Mouse (Mus musculus) gastrocnemius, postnatal 4 days (tissue): ENCODE data around the gene Naa16. TPM values are rescaled to one million over a fixed set of nuclear protein-coding genes. Genes with fewer than 3 reads are reported as not detected.

Experiments used
- DNase-seq, 2 experiments: peaks; one replicate each; pipeline ENCODE4 v3.0.0; 2021 to 2022; ENCODE audit warnings: low spot score in 2 of 2, mixed read lengths in 2 of 2
- total RNA-seq, 2 experiments: library from RNA; stranded (reverse); gene quantifications; 2 replicates each; pipeline ENCODE4 v1.2.3; 2021

Naa16 gene
- total RNA-seq, 2 experiments from 2014 or later, result 16.2 to 18.3 TPM

- no peak for DNase-seq
Observed at GRCm38 (mm10) chr14:79299796-79300195, 90.8 kb downstream of the Naa16 start.

DNA sequence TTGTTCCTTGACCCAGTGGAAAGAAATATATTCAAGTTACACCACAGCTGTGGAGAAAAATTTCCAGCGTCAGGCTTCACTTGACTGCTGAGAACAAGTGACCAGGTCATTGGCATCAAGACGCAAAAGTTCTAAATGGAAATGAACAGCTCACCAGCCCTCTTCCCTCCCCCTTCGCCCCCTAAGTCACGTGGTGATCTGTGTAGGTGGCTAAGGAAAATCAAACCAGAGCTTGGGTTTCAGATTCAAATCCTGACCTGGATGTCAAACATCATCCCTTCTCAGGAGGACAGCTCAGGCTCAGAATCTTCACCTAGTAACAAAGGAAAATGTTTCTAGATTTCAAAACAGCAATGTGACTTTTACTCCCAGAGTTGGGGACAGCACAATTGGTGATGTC lies 91.3 kb downstream of the Naa16 start:
- no peak for DNase-seq

GRCm38 (mm10) chr14:79298314-79298992 lies 92.1 kb downstream of the Naa16 start:
- DNase-seq, result no peak

DNA sequence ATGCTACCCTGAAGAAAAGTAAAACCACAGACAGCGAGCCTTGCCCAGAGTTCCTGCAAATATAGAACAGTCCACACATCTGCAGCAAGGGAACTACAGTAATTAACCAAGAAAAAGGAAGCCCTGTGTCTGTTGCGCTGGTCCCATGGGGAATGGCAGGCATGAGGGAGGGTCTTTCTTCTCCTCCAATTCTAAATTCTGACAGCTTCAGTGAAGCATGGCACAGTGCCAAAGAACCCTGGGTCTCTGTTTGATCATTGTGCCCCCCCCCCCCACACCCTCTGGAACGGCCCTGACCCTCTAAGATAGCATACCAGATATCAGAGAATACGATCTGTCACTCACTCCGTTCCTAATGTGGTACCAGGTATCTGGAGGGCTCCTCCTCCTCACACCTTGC lies 93.7 kb downstream of the Naa16 start:
- no peak for DNase-seq

GRCm38 (mm10) chr14:79296201-79296600 lies 94.4 kb downstream of the Naa16 start:
- no peak for DNase-seq

GRCm38 (mm10) chr14:79295579-79295978 lies 95.0 kb downstream of the Naa16 start:
- no peak for DNase-seq

- no peak for DNase-seq
Observed at GRCm38 (mm10) chr14:79294950-79295349, 95.6 kb downstream of the Naa16 start.

DNA sequence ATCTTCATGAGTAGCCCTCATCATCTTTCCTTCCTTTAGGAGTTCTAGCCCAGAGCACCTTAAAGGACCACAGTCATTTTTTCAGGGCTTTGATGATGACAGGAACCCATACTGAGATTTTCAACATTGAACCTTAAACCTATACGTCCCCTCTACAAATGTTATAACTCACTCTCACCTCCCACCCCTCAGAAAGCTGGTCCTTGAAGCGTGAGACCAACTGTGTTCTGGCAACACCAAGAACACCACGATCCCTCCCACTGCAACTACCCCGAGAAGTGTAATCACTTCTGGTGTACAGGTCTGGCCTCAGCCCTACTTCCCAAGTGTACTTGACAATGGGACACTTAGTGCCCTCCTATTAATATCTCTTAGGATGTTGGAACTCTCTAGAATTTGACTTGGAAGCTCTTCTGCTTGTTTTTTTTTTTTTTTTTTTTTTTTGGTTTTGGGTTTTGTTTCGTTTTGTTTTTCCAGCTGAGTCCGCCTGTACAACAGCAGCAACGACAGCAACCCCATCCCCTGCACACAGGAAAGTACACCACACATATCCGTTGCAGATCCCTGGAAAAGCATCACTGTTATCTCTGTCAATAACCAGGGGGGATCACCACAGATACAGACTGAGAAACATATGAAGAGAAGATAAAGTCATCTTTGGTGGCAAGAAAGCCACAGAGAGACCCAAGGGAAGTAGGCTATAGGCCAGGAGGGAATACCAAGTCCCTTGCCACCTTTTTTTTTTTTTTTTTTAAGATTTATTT lies 96.3 kb downstream of the Naa16 start:
- DNase-seq, result no peak

DNA sequence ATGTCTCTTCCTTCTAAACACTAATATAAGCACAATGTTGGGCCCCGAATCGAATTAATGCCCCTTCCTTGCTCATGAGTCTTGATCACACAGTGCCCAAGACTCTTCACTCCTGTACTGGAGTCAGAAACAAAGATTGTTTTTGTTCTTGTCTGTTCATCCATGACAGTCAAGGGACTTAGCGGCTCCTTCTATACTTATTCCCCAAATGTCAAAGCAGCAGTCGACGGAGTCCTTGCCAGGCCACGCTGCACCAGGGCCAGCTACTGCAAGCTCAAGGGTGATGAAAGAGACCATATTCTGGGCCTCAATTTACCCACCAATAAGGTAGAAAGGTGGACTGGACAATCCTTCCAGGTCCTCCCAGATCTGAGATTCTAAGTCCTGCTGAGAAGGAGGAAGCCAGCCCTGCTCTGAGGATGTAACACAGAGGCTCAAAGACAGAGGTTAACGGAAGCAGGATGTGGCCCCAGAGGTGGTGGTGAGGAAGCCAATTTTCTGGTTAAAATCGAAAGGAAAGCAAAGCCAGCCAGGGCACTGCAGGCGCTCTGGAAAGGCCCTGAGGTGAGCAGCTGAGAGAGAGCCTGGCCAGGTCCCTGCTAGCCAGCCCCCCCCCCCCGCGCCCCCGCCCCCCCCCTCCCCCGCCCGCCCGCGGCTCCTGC lies 97.3 kb downstream of the Naa16 start:
- DNase-seq, result no peak

- no peak for DNase-seq
Observed at GRCm38 (mm10) chr14:79291629-79292028, 98.9 kb downstream of the Naa16 start.

GRCm38 (mm10) chr14:79290683-79291425 lies 99.7 kb downstream of the Naa16 start:
- DNase-seq, result no peak

DNA sequence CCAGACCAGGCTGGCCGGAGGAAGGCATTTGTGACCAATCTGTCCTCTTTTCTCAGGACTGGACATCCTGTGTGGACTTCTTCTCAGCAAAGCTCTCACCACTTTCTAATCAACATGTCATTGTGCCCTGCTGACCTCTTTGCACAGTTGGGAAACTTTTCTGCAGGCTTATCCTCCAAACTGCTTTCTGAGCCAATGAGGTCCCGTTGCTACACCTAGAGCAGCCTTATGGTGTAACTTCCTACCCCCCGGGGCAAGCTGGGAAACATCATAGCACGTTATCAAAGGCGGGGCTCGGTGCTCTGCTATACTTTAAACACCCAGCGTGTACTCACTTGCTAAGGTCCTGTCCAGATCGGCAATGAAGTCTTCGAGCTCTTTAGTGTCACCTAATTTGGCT lies 100.7 kb downstream of the Naa16 start:
- no peak for DNase-seq

DNA sequence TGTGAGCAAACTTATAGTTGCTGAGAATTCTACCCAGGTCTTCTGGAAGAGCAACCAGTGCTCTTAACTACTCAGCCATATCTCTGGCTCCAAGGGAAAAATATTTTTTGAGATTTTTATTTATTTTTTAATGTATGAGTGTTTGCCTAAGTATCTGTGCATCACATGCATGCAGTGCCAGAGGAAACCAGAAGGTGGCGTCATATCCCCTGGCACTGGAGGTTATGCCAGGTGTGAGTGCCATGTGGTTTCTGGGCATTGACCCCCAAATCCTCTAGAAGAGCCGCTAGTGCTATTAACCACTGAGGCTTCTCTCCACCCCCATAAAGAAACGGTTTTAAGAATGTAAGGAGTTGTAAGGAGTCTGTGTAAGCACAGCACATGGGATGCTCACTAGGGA lies 102.3 kb downstream of the Naa16 start:
- DNase-seq, result no peak

- no peak for DNase-seq
Observed at GRCm38 (mm10) chr14:79287251-79287863, 103.2 kb downstream of the Naa16 start.

- DNase-seq, result no peak
Observed at GRCm38 (mm10) chr14:79285549-79285948, 105.0 kb downstream of the Naa16 start.

GRCm38 (mm10) chr14:79284616-79285015 lies 106.0 kb downstream of the Naa16 start:
- DNase-seq, result no peak

DNA sequence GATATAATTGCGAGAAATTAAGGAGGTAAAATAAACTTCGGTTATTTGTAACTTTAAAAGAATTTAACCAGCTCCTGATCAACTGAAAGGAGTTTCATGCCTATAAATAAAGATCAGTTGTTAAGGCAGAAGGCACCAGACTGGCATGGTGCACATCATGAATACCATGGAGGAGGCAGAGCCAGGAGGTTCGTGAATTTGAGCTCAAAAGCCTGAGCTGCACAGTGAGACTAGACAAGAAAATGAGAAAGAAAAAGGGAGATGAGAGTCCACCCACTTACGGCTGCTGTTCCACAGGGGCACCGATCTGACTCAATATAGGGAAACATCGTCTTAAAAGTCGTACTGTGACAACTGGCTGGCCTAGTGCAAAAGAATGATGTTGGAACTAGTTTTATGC lies 106.6 kb downstream of the Naa16 start:
- no peak for DNase-seq

DNA sequence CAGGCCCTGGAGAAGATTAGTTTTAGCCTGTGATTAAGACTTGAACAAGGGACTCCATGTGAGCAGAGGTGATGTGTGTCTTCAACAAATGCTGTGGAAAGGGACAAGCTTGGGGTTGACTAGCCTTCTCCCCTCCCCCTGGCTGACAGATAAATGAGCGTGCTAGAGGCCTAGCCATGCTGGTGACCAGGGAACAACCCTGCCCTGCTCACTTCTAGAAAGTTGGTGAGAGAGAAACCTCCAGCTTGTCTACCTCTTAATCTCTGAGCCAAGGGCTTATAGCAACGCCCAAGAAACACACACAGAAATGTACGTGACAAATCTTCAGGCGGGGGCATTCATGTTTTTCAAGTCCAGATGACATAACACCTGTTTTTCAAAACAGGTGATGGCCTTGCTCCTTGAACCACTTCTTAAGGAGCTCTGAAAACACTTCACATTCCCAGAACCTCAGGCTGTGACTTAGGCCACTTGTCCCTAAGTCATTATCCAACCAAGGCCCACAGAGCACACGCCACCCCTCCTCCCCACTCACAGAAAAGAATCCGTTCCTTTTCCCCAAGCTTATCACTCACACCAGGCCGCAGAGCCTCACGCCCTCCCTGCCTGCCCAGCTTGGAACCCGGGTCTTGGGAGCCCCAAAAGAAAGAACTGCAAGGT lies 108.6 kb downstream of the Naa16 start:
- DNase-seq, result no peak

DNA sequence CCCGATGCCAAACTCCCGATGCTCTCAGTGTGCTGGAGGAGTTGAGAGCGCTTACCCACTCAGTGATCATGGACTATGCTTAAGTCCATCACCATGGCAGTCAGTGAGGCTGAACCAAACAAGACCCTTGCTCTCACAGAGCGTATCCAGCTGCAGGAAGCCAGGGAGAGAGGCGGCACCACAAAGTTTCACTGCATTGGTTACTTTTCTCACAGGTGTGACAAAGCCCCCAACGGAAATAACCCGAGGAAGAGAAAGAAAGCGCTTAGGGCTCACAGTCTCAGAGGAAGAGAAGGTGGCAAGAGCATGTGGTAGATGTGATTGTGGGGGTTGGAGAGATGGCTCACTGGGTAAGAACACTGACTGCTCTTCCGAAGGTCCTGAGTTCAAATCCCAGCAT lies 110.1 kb downstream of the Naa16 start:
- no peak for DNase-seq

GRCm38 (mm10) chr14:79279494-79279893 lies 111.1 kb downstream of the Naa16 start:
- no peak for DNase-seq

DNA sequence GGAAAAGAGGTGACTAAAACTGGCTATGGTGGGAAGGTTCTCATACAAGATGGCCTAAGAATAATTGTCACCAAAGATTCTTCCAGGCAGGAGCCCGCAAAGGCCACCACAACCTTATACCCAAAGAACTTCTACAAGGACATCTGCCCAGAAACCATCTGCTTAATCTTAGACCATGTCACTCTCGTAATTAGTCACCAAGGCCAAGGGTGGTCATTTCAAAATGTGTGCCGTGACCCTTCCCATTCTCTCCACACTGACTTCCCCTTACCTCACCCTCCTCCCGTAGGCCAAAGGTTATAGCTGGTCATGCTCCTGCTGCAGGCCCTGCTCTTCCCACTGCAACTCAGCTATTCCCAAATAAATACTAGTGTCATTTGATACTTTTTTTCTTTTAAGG lies 111.7 kb downstream of the Naa16 start:
- DNase-seq, result no peak
